Mouse (Mus musculus) layer of hippocampus, postnatal 36 days (tissue): ENCODE measurements around the gene Limch1. TPM values are rescaled to one million over a fixed set of nuclear protein-coding genes. Genes with fewer than 3 reads are reported as not detected.

Experiments
- DNase-seq, 2 experiments: peaks; one replicate each; pipeline ENCODE4 v3.0.0; 2022
- total RNA-seq, 2 experiments: library from RNA; stranded (reverse); gene quantifications; 2 replicates each; pipeline ENCODE4 v1.2.3; 2021

Gene Limch1
- total RNA-seq, 2 experiments from 2014 or later: 119 to 142 TPM

GRCm38 (mm10) chr5:66941710-66942450 lies 196.3 kb downstream of the Limch1 start:
- no peak for DNase-seq

- DNase-seq: no peak
Measured at GRCm38 (mm10) chr5:66942922-66943321, 197.3 kb downstream of the Limch1 start.

- no peak for DNase-seq
Measured at GRCm38 (mm10) chr5:66943521-66943920, 197.9 kb downstream of the Limch1 start.

- no peak for DNase-seq
Measured at GRCm38 (mm10) chr5:66947958-66948357, 202.3 kb downstream of the Limch1 start.

GRCm38 (mm10) chr5:66949098-66949692 lies 203.6 kb downstream of the Limch1 start:
- DNase-seq: no peak

GRCm38 (mm10) chr5:66953375-66953774 lies 207.7 kb downstream of the Limch1 start:
- no peak for DNase-seq

GRCm38 (mm10) chr5:66953971-66954644 lies 208.5 kb downstream of the Limch1 start:
- peak; percentile 54 to 58 for DNase-seq

GRCm38 (mm10) chr5:66955245-66955644 lies 209.6 kb downstream of the Limch1 start:
- DNase-seq: no peak

- DNase-seq: no peak
Measured at GRCm38 (mm10) chr5:66957656-66958055, 212.0 kb downstream of the Limch1 start.

GRCm38 (mm10) chr5:66958118-66958517 lies 212.5 kb downstream of the Limch1 start:
- DNase-seq: no peak

- DNase-seq: no peak
Measured at GRCm38 (mm10) chr5:66959968-66960367, 214.3 kb downstream of the Limch1 start.

GRCm38 (mm10) chr5:66965442-66965841 lies 219.8 kb downstream of the Limch1 start:
- no peak for DNase-seq

GRCm38 (mm10) chr5:66967147-66967546 lies 221.5 kb downstream of the Limch1 start:
- DNase-seq: no peak

- DNase-seq: no peak
Measured at GRCm38 (mm10) chr5:66967646-66968045, 222.0 kb downstream of the Limch1 start.

GRCm38 (mm10) chr5:66968059-66968833 lies 222.6 kb downstream of the Limch1 start:
- peak; percentile 51 to 71 for DNase-seq

GRCm38 (mm10) chr5:66968925-66969711 lies 223.5 kb downstream of the Limch1 start:
- DNase-seq: no peak

GRCm38 (mm10) chr5:66975621-66976020 lies 230.0 kb downstream of the Limch1 start:
- no peak for DNase-seq

GRCm38 (mm10) chr5:66979332-66980218 lies 233.9 kb downstream of the Limch1 start:
- peak in 1 of 2 experiments; percentile 37 for DNase-seq

GRCm38 (mm10) chr5:66980862-66981261 lies 235.2 kb downstream of the Limch1 start:
- DNase-seq: peak in 1 of 2 experiments; percentile 25

GRCm38 (mm10) chr5:66983104-66983503 lies 237.5 kb downstream of the Limch1 start:
- DNase-seq: no peak

GRCm38 (mm10) chr5:66988926-66989325 lies 243.3 kb downstream of the Limch1 start:
- no peak for DNase-seq
